ENCODE assay signal across 8 mouse cellular contexts in the genomic region with DNA sequence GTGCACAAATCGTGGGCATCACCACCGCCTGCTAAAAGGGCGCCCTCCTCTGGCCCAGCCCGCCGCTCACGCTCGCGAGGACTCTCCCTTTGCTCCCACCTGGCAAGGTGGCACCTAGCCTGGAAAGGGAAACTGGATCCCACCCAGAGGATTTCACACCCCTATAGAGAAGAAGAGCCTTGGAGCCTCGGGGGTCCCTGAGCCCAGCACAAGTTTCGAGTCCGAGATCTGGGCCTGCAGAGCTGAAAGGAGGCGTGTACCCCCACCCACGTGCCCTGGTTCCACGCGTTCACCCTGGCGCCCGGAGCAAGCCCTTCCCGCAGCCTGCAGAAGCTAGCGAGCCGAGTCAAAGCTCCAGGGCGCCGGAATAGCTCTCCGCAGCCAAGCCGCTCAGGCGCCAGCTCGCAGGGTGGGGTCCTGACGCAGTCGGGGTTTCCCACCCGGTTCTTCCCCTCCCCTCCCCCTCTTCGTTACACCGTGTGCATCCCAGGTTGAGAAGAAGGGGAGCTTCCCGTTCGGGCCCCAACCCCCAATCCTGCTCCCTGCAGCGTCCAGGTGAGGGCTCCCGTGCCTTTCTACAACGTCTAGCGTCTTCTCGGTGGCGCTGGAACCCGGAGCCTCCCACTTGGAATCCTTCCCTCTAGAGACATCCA. TPM values are rescaled to one million over a fixed set of nuclear protein-coding genes. Genes with fewer than 3 reads are reported as not detected.
DNase-seq lines count a peak whose midpoint lies in the region; ATAC-seq and TF ChIP-seq lines count a peak whose summit lies in the region.
"Had no signal": no experiment of that assay in that cellular context is flagged by ENCODE, and none has a peak within 500 bp of the region (broad histone marks: within the 10 kb centered on the region; RNA-seq: fewer than 3 reads in every experiment).

No protein-coding gene starts in this region.

- peak; percentile 53 to 59 for DNase-seq in right cerebral cortex, postnatal 10 days (ENCODE audit: low spot score in 2 of 2)
- DNase-seq in right cerebral cortex, postnatal 36 days (ENCODE audit: low spot score in 2 of 2): no peak
- peak; percentile 77 to 81 for DNase-seq in cerebellum, postnatal 36 days
- DNase-seq in spleen, adult 18-20 months: no peak
- no peak for DNase-seq in testis, postnatal 14 days (ENCODE audit: low spot score)
- DNase-seq: lung, adult 2 months had no signal

- ATAC-seq in hindbrain, embryonic 12.5 days (ENCODE audit: low FRiP score): no peak

- peaks cover 69% of the 10 kb centered on the region for H3K27me3 ChIP-seq in hindbrain, embryonic 12.5 days

- peak; percentile 24; the same call in 1 of the 2 replicates for TF ChIP-seq CTCF in olfactory bulb, adult 2 months (IDR thresholded peaks at IDR 0.05; ENCODE audit: insufficient read depth, low read depth, low read length)

- no peaks in the 10 kb centered on the region for H3K36me3 ChIP-seq in hindbrain, embryonic 12.5 days

- H3K9me3 ChIP-seq in hindbrain, embryonic 12.5 days (replicated peaks): no peaks in the 10 kb centered on the region

- H3K4me2 ChIP-seq in hindbrain, embryonic 12.5 days (replicated peaks): peak overlapping the region; percentile 90

- no peak for TF ChIP-seq POLR2A in olfactory bulb, adult 2 months (IDR thresholded peaks at IDR 0.05; ENCODE audit: insufficient read depth, low read depth, low read length)

- H3K4me3 ChIP-seq in hindbrain, embryonic 12.5 days: peak overlapping the region; percentile 51
- H3K4me3 ChIP-seq in olfactory bulb, adult 2 months (ENCODE audit: insufficient read depth, low read depth, low read length): peak overlapping the region; percentile 79

- H3K9ac ChIP-seq in hindbrain, embryonic 12.5 days: 0 out of 2 replicates have a peak overlapping the region, but pooled peaks have one; percentile 36

- no peak overlapping the region for H3K27ac ChIP-seq in hindbrain, embryonic 12.5 days
- H3K27ac ChIP-seq in olfactory bulb, adult 2 months (ENCODE audit: insufficient read depth, low read depth, low read length): no peak overlapping the region

- peaks cover 49% of the 10 kb centered on the region for H3K4me1 ChIP-seq in hindbrain, embryonic 12.5 days
- H3K4me1 ChIP-seq in olfactory bulb, adult 2 months (ENCODE audit: control insufficient read depth, insufficient read depth, low read length): peaks cover 42% of the 10 kb centered on the region

- 2% methylated on average over 35 of the region's 40 CpGs for WGBS in hindbrain, embryonic 12.5 days
- 2% methylated on average over 40 of the region's 40 CpGs for WGBS in olfactory bulb, adult 2 months

RNA-seq across cellular contexts. Expression of a gene that starts 2.3 kb away (rescaled TPM):
- polyA plus RNA-seq in hindbrain, embryonic 12.5 days (2016; fragmentation: Nextera tagmentation; extraction: Ambion mirVana): 14.7 and 15.0 TPM in 2 replicates
- polyA plus RNA-seq in olfactory bulb, adult 2 months (2012; ENCODE audit: insufficient read depth, insufficient read length, low replicate concordance, missing spikeins): not detected in 2 replicates

Comparison
In these comparisons a context has a peak if more than half of its experiments do, and no peak if none do; other contexts are left out.
1. DNase-seq: peak in right cerebral cortex, postnatal 10 days (2 of 2) and cerebellum, postnatal 36 days (2 of 2); none in right cerebral cortex, postnatal 36 days (0 of 2), spleen, adult 18-20 months (0 of 2) and testis, postnatal 14 days (single experiment).
2. RNA of a gene that starts 2.3 kb away (polyA plus RNA-seq): 14.7 to 15.0 TPM in hindbrain, embryonic 12.5 days; not detected in olfactory bulb, adult 2 months; every median in the first group is over 10 times any median in the second.